Mouse (Mus musculus) embryonic facial prominence, embryonic 15.5 days (tissue): Measurements from ENCODE around the gene Ciao1. TPM values are rescaled to one million over a fixed set of nuclear protein-coding genes. Genes with fewer than 3 reads are reported as not detected.

ENCODE experiments used
- ATAC-seq: fragments of 200-750 bp; cut with Nextera tagmentation; 2 replicates; pipeline ENCODE4 v1.8.0; 2017; ENCODE audit warnings: low read depth, moderate TSS enrichment; ENCODE audit not compliant: insufficient number of reproducible peaks, low FRiP score, low TSS enrichment
- H3K27ac ChIP-seq: fragments of 300-500 bp; sonication (generic); replicated peaks from 2 replicates; pipeline ENCODE4 v1.5.1; 2015; ENCODE audit warnings: mild to moderate bottlenecking, inconsistent platforms
- H3K27me3 ChIP-seq: fragments of 300-500 bp; sonication (generic); 2 replicates; pipeline ENCODE4 v1.6.1; 2015; ENCODE audit warnings: inconsistent platforms
- H3K36me3 ChIP-seq: fragments of 300-500 bp; sonication (generic); 2 replicates; pipeline ENCODE4 v1.6.1; 2015; ENCODE audit warnings: mild to moderate bottlenecking, inconsistent platforms
- H3K4me1 ChIP-seq: fragments of 300-500 bp; sonication (generic); 2 replicates; pipeline ENCODE4 v1.6.1; 2015; ENCODE audit warnings: inconsistent platforms
- H3K4me2 ChIP-seq: fragments of 300-500 bp; sonication (generic); replicated peaks from 2 replicates; pipeline ENCODE4 v1.6.1; 2015; ENCODE audit warnings: mild to moderate bottlenecking, inconsistent platforms
- H3K4me3 ChIP-seq: fragments of 300-500 bp; sonication (generic); replicated peaks from 2 replicates; pipeline ENCODE4 v1.5.1; 2015; ENCODE audit warnings: mild to moderate bottlenecking, inconsistent platforms
- H3K9ac ChIP-seq: fragments of 300-500 bp; sonication (generic); 2 replicates; pipeline ENCODE4 v1.6.1; 2015; ENCODE audit warnings: inconsistent platforms
- H3K9me3 ChIP-seq: fragments of 300-500 bp; sonication (generic); replicated peaks from 2 replicates; pipeline ENCODE4 v1.6.1; 2016; ENCODE audit warnings: inconsistent platforms
- WGBS: fragments of 180-500 bp; shearing (Covaris S2); methylation state at CpG from one replicate; pipeline ENCODE4 v1.1.7; 2015; 5-methylcytosine and 5-hydroxymethylcytosine counted together
- polyA plus RNA-seq: library from polyadenylated mRNA; unstranded; fragments of >200 nt; fragmentation: Nextera tagmentation; extraction: Ambion mirVana; gene quantifications from 2 replicates; pipeline ENCODE4 v1.2.1, GENCODE M21; 2015

Ciao1 gene
- polyA plus RNA-seq, 1 experiment from 2014 or later, result 65.7 TPM

DNA sequence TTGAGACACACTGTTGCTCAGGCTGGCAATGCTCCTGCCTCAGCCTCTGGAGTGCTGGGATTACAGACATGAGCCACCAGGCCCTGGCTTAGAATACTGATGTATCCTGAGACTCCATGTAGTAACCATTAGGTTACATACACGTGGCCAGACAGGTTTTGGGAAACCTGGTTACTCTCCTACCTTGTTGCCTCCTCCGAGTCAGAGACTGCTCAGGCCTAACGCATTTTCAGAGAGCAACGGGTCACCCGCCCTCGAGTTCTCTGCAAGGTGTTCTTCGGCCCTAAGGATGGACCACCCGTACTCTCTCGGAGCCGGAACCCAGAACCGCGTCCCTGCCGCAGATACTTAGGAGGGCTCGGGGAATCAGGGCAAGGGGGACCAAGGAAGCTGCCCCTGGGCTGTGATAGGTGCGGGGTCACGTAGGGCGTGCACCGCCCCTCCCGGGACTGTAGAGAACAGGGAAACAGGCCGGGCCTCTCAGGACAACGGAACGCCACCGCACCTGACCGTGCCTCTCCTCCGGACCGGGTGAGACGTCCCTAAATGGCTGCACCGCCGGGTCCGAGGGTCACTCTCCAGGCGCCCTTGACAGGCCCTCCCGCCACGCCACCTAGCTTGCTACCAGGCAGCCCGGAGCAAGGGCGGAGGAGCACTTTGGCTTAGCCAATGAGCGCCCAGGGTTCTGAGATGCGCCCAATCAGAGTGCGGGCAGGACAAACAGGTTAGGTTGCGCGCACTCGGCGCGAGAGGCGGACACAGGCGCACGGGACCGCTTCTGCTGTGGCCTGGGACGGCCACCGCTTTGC lies 22.1 kb upstream of the Ciao1 start, which contains the start of gene Stard7:
TSS of gene Stard7 (plus strand) at position 728 of the 809 bp plus-strand sequence.
- Histone ChIP-seq H3K9me3 (no peaks in the 10 kb centered on the region), H3K27me3 (no peaks in the 10 kb centered on the region), H3K4me2 (peak within 1 kb of the TSS; percentile 76), H3K4me3 (peak within 1 kb of the TSS; percentile 99), H3K36me3 (no peaks in the 10 kb centered on the region), H3K27ac (peak within 1 kb of the TSS; percentile 95), H3K9ac (peak within 1 kb of the TSS; percentile 83), H3K4me1 (peaks cover 7% of the 10 kb centered on the region)
- ATAC-seq, result peak; percentile 98
- WGBS, result under 1% methylated on average over 49 of the region's 49 CpGs

DNA sequence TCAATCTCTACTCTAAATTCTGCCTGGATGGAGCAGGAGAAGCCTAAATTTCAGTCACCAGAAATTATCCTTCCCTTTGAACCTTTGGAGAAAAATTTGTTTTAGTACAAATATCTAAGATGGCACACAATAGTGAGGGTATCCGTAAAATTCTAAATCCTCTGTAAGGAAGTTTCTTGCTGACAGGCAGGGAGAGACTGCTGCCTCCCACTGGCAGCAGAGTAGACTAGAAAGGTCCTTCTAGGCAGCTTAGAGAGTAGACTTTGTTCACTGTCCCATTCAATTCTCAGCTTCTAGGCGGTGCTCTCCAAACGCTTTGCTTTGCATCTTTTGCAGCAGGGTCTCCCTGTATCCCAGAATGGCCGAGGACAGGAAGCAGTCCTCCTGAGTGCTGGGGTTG lies 20.2 kb upstream of the Ciao1 start:
- no peaks in the 10 kb centered on the region for H3K36me3 ChIP-seq
- H3K4me1 ChIP-seq, result peaks cover 4% of the 10 kb centered on the region; the same call in 1 of the 2 replicates
- no peaks in the 10 kb centered on the region for H3K9me3 ChIP-seq
- WGBS, result 43% methylated on average over 4 of the region's 4 CpGs
- no peak overlapping the region for H3K9ac ChIP-seq
- H3K4me3 ChIP-seq, result no peak overlapping the region
- H3K27me3 ChIP-seq, result no peaks in the 10 kb centered on the region
- H3K4me2 ChIP-seq, result no peak overlapping the region
- no peak for ATAC-seq
- no peak overlapping the region for H3K27ac ChIP-seq

DNA sequence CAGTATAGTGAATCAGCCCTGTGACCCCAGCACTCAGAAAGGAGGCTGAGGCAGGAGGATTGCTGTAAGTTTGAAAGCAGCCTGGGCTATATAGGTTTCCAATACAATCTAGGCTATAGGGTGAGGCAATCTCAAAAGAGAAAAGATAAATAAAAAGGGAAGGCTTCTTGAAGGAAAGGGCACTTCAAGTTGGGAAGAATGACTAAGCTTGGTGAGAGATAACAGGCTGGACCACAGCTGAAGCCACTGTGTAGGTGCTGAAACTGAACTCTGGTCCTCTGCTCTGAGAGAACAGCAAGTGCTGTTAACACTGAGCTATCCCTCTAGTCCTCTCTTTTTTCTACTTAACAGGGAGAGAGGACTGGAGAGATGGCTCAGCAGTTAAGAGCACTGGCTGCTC lies 14.9 kb upstream of the Ciao1 start:
- Histone ChIP-seq H3K27ac (no peak overlapping the region), H3K4me2 (no peak overlapping the region), H3K9ac (no peak overlapping the region), H3K9me3 (no peaks in the 10 kb centered on the region), H3K4me1 (no peaks in the 10 kb centered on the region), H3K36me3 (peaks cover 24% of the 10 kb centered on the region), H3K27me3 (no peaks in the 10 kb centered on the region), H3K4me3 (no peak overlapping the region)
- ATAC-seq, result no peak

DNA sequence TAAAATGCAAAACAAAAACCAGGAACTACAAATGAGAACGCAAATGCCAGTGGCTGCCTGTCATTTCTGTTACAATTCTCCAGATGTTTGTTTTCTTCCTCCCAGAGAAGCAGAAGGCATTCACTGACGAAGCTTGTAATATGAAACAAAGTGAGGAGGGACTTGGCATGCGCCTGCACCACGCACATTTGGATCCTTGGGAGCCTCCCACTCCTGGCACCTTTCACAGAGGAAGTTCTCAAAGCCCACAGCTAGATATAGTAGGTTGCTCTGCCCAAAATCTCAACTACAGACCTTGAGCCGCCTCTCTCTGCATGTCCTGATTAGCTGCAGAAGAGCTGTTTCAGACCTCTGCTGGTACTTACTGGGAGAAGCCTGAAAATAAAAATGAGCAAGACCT lies 11.7 kb upstream of the Ciao1 start:
- H3K36me3 ChIP-seq, result peaks cover 42% of the 10 kb centered on the region
- H3K27ac ChIP-seq, result no peak overlapping the region
- no peaks in the 10 kb centered on the region for H3K27me3 ChIP-seq
- H3K9ac ChIP-seq, result no peak overlapping the region
- WGBS, result 66% methylated on average over 5 of the region's 5 CpGs
- ATAC-seq, result no peak
- no peak overlapping the region for H3K4me3 ChIP-seq
- no peaks in the 10 kb centered on the region for H3K9me3 ChIP-seq
- no peak overlapping the region for H3K4me2 ChIP-seq
- no peaks in the 10 kb centered on the region for H3K4me1 ChIP-seq

DNA sequence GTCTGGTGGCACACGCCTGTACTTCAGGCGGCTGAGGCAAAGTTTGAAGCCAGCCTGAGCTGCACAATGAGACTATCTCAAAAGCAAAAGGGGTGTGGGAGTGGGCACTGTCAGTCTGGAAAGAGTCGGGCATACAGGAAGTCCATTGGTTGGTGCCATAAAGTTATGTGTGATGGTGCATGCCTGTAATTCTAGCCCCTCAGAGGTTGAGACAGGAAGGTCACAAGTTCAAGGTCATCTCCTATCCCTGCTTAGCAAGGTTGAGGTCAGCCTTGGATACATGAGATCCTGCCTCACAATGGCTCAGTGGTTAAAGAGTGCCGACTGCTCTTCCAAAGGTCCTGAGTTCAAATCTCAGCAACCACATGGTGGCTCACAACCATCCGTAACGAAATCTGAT lies 7.7 kb upstream of the Ciao1 start:
- Histone ChIP-seq H3K9ac (no peak overlapping the region), H3K4me3 (no peak overlapping the region), H3K27me3 (no peaks in the 10 kb centered on the region), H3K4me2 (no peak overlapping the region), H3K36me3 (peaks cover 43% of the 10 kb centered on the region), H3K4me1 (no peaks in the 10 kb centered on the region), H3K9me3 (no peaks in the 10 kb centered on the region), H3K27ac (no peak overlapping the region)
- no peak for ATAC-seq
- 78% methylated on average over 6 of the region's 6 CpGs for WGBS

DNA sequence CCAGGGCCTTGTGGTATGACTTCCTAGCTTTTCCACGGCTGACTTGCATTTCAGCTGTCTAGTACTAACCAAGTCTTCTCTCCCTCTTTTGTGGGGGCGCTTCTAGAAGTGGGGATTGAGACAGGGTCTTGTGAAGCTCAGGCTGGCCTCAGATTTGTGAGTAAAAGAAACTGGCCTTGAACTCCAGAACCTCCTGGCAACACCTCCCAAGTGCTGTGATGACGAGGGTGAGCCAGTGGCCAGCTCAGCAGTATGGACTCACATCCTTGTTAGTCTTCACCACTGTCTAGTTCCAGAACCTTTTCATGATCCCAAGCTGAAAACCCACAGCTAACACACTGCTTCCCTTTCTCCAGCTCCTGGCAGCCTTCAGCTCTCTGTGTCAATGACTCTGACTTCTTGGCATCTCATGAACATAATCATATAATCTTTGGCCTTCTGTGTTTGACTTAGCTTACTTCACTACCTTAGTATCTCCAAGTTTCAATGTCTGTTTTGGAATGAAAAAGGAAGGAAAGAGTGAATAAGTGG lies 7.1 kb upstream of the Ciao1 start:
- 87% methylated on average over 3 of the region's 3 CpGs for WGBS
- H3K9me3 ChIP-seq, result no peaks in the 10 kb centered on the region
- H3K27me3 ChIP-seq, result no peaks in the 10 kb centered on the region
- H3K36me3 ChIP-seq, result peaks cover 44% of the 10 kb centered on the region
- H3K4me1 ChIP-seq, result peaks cover under 1% of the 10 kb centered on the region; the same call in 1 of the 2 replicates
- no peak overlapping the region for H3K27ac ChIP-seq
- H3K4me2 ChIP-seq, result no peak overlapping the region
- H3K4me3 ChIP-seq, result no peak overlapping the region
- no peak for ATAC-seq
- H3K9ac ChIP-seq, result no peak overlapping the region

DNA sequence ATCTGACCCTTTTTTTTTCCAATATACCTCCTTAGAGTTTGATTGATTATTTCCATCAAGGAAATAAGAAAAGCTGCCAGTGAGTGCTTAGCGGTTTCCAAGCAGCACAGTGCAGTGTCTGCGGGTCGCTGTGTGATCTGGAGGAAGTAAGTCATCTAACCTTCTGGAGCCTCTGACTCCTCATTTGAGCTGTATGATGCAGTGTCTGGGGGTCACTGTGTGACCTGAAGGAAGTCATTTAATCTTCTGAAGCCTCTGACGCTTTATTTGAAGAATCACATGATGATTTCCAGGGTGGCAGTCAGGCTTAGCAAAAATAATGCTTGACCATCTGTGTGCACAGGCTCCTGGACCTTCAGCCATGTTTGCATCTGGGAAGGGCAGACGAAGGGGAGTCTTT lies 5.2 kb upstream of the Ciao1 start:
- ATAC-seq, result no peak
- Histone ChIP-seq H3K4me1 (peaks cover 12% of the 10 kb centered on the region), H3K9ac (no peak overlapping the region), H3K9me3 (no peaks in the 10 kb centered on the region), H3K27ac (no peak overlapping the region), H3K4me3 (no peak overlapping the region), H3K4me2 (no peak overlapping the region), H3K36me3 (peaks cover 25% of the 10 kb centered on the region), H3K27me3 (no peaks in the 10 kb centered on the region)
- WGBS, result 80% methylated on average over 5 of the region's 5 CpGs

DNA sequence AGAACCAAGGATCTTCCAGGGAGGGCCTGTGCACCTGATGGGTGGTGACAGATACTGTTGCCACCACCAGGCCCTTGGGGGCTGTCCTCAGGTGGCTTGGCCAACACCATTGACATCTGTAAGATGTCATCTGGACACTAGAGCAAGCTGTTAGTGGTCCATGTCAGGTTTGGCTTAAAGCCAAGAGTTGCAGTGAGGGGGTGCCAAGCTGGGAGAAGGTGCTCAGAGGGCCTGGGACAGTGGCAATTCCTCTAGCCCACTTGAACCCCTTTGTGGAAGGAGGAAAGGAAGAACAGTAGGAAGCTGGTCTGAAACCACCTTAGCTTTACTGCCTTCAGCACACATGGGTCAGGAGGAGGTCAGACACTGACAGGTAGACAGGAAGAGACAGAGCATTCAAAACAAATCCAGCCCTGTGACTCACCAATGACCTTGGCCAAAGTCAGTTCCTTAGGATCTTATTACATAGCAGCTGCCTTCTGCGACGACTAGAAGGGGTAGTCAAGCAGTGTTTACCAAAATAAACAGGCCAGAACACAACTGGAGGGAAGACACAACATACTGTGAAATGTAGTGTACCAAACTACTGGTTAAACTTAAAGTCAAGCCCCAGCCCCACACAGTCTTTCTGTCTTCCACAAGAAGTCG lies 4.4 kb upstream of the Ciao1 start:
- ATAC-seq, result no peak
- 68% methylated on average over 3 of the region's 3 CpGs for WGBS

DNA sequence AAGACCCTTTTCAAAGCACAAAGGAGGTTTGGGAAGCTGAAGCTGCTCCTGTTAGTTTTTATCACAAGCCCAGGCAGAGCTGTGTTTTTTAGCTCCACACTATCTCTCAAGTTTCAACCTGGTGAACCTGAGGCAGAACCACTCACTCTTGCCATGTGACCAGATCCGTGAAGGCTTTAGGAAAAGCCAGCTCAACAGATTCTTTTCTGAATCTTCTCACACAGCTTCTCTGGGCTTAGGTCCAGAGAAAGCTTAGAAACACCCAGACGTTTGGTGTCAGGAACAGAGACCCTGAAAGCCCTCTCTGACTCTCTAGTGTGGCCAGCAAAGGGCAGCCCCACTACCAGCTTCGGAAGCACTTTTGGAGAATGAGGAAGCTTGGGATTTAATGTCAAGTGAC lies 3.8 kb upstream of the Ciao1 start:
- 0 out of 2 replicates have a peak overlapping the region, but pooled peaks have one; percentile 22 for H3K27ac ChIP-seq
- no peak for ATAC-seq
- no peak overlapping the region for H3K4me3 ChIP-seq
- peaks cover 12% of the 10 kb centered on the region; the same call in 1 of the 2 replicates for H3K36me3 ChIP-seq
- H3K27me3 ChIP-seq, result no peaks in the 10 kb centered on the region
- H3K9me3 ChIP-seq, result no peaks in the 10 kb centered on the region
- WGBS, result 65% methylated on average over 3 of the region's 3 CpGs
- no peak overlapping the region for H3K4me2 ChIP-seq
- no peak overlapping the region for H3K9ac ChIP-seq
- peaks cover 19% of the 10 kb centered on the region for H3K4me1 ChIP-seq

More for the DNA sequence above, 4.4 kb upstream of the Ciao1 start:
- Histone ChIP-seq H3K27ac (0 out of 2 replicates have a peak overlapping the region, but pooled peaks have one; percentile 22), H3K4me1 (peaks cover 14% of the 10 kb centered on the region), H3K4me3 (no peak overlapping the region), H3K27me3 (no peaks in the 10 kb centered on the region), H3K4me2 (no peak overlapping the region), H3K36me3 (peaks cover 17% of the 10 kb centered on the region), H3K9ac (no peak overlapping the region), H3K9me3 (no peaks in the 10 kb centered on the region)

DNA sequence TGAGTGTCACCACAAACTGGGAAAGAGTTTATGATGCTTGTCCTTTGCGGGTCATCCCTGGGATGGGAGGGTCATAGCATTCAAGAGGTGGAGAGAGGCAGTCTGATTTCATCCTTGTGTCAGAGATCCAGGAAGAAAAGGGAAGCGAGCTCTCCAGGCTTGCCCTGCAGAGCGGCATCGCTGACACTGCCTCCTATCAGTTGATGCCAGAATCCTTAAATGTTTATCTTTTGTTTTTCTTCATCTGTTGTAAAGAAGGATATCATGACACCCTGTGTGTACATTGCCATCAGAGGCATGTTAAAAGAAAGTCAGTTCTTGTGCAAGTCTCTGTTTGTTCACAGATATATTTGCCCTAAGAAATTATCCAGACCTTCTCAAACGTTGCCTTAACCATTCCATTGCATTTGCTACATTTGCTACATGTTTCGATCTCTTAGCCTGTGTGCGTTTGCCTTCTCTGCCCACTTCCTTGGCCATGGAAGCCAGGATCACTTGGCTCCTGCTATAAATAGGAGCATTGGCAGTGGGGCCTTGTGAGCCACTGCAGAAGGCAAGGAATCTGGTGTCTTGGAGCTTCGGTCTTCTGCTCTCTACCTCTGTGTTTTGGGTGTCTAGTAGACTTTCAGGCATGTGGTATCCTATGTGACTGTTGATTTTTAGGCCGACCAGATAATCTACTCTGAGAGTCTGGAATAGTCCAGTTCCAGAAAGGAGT lies 2.8 kb upstream of the Ciao1 start:
- no peaks in the 10 kb centered on the region for H3K27me3 ChIP-seq
- WGBS, result 88% methylated on average over 9 of the region's 9 CpGs
- no peak for ATAC-seq

More for the DNA sequence above, 2.8 kb upstream of the Ciao1 start:
- no peak overlapping the region for H3K4me3 ChIP-seq
- peaks cover 22% of the 10 kb centered on the region for H3K4me1 ChIP-seq
- no peak overlapping the region for H3K9ac ChIP-seq
- no peak overlapping the region for H3K4me2 ChIP-seq
- no peak overlapping the region for H3K27ac ChIP-seq
- H3K9me3 ChIP-seq, result no peaks in the 10 kb centered on the region
- peaks cover 15% of the 10 kb centered on the region for H3K36me3 ChIP-seq
